Mouse (Mus musculus) ES-Bruce4 (cell line): Measurements from ENCODE around the gene Cntnap2. TPM values are rescaled to one million over a fixed set of nuclear protein-coding genes. Genes with fewer than 3 reads are reported as not detected.

ENCODE experiments used
- H3K27ac ChIP-seq: 2 replicates; pipeline ENCODE4 v1.5.1; 2012; ENCODE audit warnings: low read length, inconsistent platforms; ENCODE audit not compliant: insufficient read depth
- H3K27me3 ChIP-seq: 2 replicates; pipeline ENCODE4 v1.6.1; 2012; ENCODE audit warnings: mild to moderate bottlenecking, low read length, inconsistent platforms; ENCODE audit not compliant: control insufficient read depth, poor library complexity, insufficient read depth, severe bottlenecking
- H3K36me3 ChIP-seq: 2 replicates; pipeline ENCODE4 v1.6.1; 2012; ENCODE audit warnings: inconsistent platforms, mild to moderate bottlenecking, low read length, moderate library complexity; ENCODE audit not compliant: control insufficient read depth, poor library complexity, insufficient read depth, severe bottlenecking
- H3K4me1 ChIP-seq: one replicate; pipeline ENCODE4 v1.8.1; 2011; ENCODE audit warnings: low read length; ENCODE audit not compliant: control insufficient read depth, insufficient read depth
- H3K4me3 ChIP-seq: 2 replicates; pipeline ENCODE4 v1.5.1; 2011; ENCODE audit warnings: low read depth, mild to moderate bottlenecking, low read length
- H3K9ac ChIP-seq: 2 replicates; pipeline ENCODE4 v1.6.1; 2012; ENCODE audit warnings: low read depth, mild to moderate bottlenecking, inconsistent platforms; ENCODE audit not compliant: poor library complexity, severe bottlenecking
- H3K9me3 ChIP-seq: replicated peaks from 2 replicates; pipeline ENCODE4 v1.6.1; 2012; ENCODE audit warnings: mild to moderate bottlenecking, low read length, inconsistent platforms; ENCODE audit not compliant: control insufficient read depth, poor library complexity, insufficient read depth, severe bottlenecking
- CTCF ChIP-seq: IDR thresholded peaks from one replicate; pipeline ENCODE4 v1.8.1; 2011; ENCODE audit warnings: low read depth, low read length
- EP300 ChIP-seq: IDR thresholded peaks from 2 replicates; pipeline ENCODE4 v1.6.1; 2011; ENCODE audit warnings: low read depth, low read length; ENCODE audit not compliant: insufficient read depth
- POLR2A ChIP-seq: IDR thresholded peaks from one replicate; pipeline ENCODE4 v1.8.1; 2011; ENCODE audit warnings: low read length; ENCODE audit not compliant: insufficient read depth
- polyA plus RNA-seq: library from polyadenylated mRNA; stranded (reverse); fragments of >200 nt; gene quantifications from 2 replicates; pipeline ENCODE4 v1.2.4, GENCODE M21; 2011; ENCODE audit warnings: low read depth; ENCODE audit not compliant: missing spikeins, insufficient read depth, insufficient read length

The Cntnap2 gene
- polyA plus RNA-seq, 1 experiment, result 4.8 TPM

DNA sequence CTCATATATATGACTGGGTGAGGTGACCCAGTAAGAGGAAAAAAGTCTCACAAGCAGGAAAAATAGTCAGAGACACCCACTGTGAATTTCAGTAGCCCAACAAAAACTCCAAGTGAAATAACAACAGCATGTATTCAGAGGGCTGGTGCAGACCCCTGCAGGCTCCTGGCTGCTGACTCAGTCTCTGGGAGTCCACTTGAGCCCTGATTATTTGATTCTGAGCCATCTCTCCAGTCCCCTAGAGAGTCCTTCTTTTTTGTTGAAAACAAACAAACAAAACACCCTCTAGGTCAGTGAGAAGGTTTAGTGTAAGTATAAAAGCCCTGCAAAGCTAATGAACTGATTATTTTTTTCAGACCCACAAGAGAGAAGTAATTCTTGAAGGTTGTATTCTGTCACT lies 179.0 kb downstream of the Cntnap2 start:
- Histone ChIP-seq H3K36me3 (no peaks in the 10 kb centered on the region), H3K27ac (no peak overlapping the region), H3K4me1 (no peaks in the 10 kb centered on the region), H3K9ac (no peak overlapping the region), H3K27me3 (no peaks in the 10 kb centered on the region), H3K9me3 (no peaks in the 10 kb centered on the region), H3K4me3 (no peak overlapping the region)
- TF ChIP-seq EP300 (no peak), POLR2A (no peak), CTCF (no peak)

DNA sequence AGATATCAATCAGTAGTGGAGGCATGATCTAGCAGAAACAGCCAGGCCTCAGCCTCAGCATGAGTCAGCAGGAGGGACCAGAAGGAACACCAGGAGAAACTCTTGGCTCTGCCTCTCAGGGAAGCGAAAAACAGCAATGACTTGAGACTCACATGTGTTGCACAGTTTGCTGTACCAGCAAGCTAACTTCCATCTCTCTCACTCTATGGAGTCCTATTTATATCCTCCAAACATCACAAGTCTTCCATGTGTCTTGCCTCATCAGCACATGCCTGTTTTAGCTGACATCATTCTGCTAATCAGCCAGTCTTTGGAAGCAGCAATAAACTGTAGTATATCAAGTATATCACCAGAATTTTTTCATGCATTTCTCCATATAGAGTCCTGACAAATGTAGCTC lies 182.1 kb downstream of the Cntnap2 start:
- no peaks in the 10 kb centered on the region for H3K9me3 ChIP-seq
- TF ChIP-seq EP300 (no peak), POLR2A (no peak), CTCF (no peak)

DNA sequence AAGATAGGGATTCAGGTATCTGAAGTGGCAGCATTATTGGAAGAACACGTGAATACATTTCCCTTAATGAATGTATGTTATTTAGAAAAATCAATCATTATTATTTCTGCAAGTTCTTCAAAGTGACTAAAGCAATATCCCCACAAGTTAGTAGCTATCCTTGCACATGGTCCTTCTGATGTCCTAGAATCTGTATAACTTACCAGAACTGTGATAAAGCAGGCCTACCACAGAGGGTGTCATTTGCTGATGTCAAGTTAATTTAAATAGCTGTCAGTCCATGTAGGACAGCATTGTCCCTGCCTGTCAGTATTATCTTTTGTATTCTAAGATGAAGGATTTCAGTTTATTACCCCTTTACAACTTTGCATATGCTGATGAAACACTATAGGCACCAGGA lies 185.5 kb downstream of the Cntnap2 start:
- Histone ChIP-seq H3K4me1 (no peaks in the 10 kb centered on the region), H3K9me3 (no peaks in the 10 kb centered on the region), H3K4me3 (no peak overlapping the region), H3K27ac (no peak overlapping the region), H3K27me3 (no peaks in the 10 kb centered on the region), H3K9ac (no peak overlapping the region), H3K36me3 (no peaks in the 10 kb centered on the region)
- no peak for TF ChIP-seq CTCF
- TF ChIP-seq EP300, result no peak
- no peak for TF ChIP-seq POLR2A

More for the DNA sequence above, 182.1 kb downstream of the Cntnap2 start:
- H3K4me1 ChIP-seq, result no peaks in the 10 kb centered on the region
- H3K9ac ChIP-seq, result no peak overlapping the region
- H3K27ac ChIP-seq, result no peak overlapping the region
- no peaks in the 10 kb centered on the region for H3K36me3 ChIP-seq
- no peak overlapping the region for H3K4me3 ChIP-seq
- no peaks in the 10 kb centered on the region for H3K27me3 ChIP-seq

DNA sequence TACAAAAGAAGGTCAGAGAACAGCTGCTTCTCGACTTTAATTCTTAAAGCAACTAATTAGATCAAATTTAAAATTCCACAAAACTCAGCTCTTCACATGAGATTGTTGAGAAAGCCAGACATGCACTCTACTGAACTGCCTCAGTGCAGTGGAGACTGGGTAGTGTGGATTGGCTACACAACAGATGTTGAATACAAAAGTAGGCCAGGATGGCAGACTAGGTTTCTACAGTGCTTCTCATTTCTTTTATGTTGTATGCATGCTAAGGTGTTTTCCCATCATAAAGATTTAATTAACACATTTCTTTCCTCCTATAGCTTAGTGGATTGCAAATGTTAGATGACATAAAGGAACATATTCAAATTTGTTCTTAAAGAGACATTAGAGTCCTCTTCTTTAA lies 198.9 kb downstream of the Cntnap2 start:
- H3K4me3 ChIP-seq, result no peak overlapping the region
- H3K27me3 ChIP-seq, result no peaks in the 10 kb centered on the region
- TF ChIP-seq CTCF (no peak), EP300 (no peak), POLR2A (no peak)
- no peak overlapping the region for H3K9ac ChIP-seq
- H3K27ac ChIP-seq, result no peak overlapping the region
- H3K36me3 ChIP-seq, result no peaks in the 10 kb centered on the region
- no peaks in the 10 kb centered on the region for H3K4me1 ChIP-seq
- H3K9me3 ChIP-seq, result no peaks in the 10 kb centered on the region

DNA sequence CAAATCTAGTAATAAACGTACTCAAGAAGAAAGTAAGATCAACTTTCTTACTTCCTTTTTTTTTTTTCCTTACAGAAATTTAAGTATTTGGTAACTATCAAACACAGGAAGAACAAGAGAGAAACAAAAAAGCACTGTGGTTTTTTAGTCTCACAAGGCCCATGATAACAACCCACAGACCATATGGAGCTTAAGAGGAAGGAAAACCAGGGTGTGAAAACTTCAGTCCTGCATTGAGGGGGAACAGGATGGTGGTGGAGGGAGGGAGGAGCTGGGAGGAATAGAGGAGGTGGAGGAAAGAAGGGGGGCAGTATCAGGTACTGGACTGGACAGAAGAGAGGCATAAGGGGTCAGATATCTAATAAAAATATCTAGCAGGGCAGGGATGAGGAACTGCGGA lies 212.4 kb downstream of the Cntnap2 start:
- Histone ChIP-seq H3K36me3 (no peaks in the 10 kb centered on the region), H3K9ac (no peak overlapping the region), H3K27me3 (no peaks in the 10 kb centered on the region), H3K4me1 (no peaks in the 10 kb centered on the region), H3K9me3 (no peaks in the 10 kb centered on the region), H3K4me3 (no peak overlapping the region), H3K27ac (no peak overlapping the region)
- TF ChIP-seq POLR2A (no peak), CTCF (no peak), EP300 (no peak)

DNA sequence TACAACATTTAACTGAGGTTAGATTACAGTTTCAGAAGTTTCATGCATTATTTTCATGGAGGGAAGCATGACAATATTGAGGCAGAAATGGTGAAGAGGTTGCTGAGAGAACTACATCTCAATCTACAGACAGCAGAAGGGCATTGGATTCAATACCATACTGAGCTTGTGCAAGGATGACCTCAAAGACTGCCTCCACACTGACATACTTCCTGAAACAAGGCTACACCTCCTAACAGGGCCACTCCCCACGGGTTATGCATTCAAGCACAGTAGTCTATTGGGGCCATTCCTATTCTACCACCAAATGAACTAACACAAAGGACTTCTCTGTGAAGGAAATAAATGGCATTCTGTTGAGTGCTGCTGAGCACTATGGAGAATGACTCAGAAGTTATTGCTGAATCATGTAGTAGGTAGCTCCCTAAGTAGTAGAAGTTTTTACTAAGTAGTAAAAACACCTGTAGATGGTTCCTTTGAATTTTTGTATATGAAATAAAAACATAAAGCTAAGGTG lies 214.2 kb downstream of the Cntnap2 start:
- Histone ChIP-seq H3K9ac (no peak overlapping the region), H3K4me3 (no peak overlapping the region), H3K9me3 (no peaks in the 10 kb centered on the region), H3K36me3 (no peaks in the 10 kb centered on the region), H3K4me1 (no peaks in the 10 kb centered on the region), H3K27me3 (no peaks in the 10 kb centered on the region), H3K27ac (no peak overlapping the region)
- TF ChIP-seq POLR2A (no peak), EP300 (no peak), CTCF (no peak)
